Mouse (Mus musculus) ovary, postnatal 10 days (tissue): ENCODE data around the gene Serpina3a.
A peak's percentile ranks its signal among the peaks of the same experiment; 100 is the strongest.
"Not testable (repeated sequence)": the region's sequence is repeated elsewhere in the genome, so short reads cannot be mapped to it uniquely, and the experiment has no call there.

Experiments
- DNase-seq: peaks from one replicate; pipeline ENCODE4 v3.0.0; 2022; ENCODE audit warnings: low spot score

Gene Serpina3a

GRCm38 (mm10) chr12:104112333-104112732 lies at the start of gene Serpina3a:
Gene Serpina3a (plus strand): TSS chr12:104112724.
- not testable (repeated sequence) for DNase-seq

GRCm38 (mm10) chr12:104064532-104064931 lies 48.0 kb upstream of the Serpina3a start:
- DNase-seq, result no peak

- DNase-seq, result no peak
Measured at GRCm38 (mm10) chr12:104064996-104065395, 47.5 kb upstream of the Serpina3a start.

GRCm38 (mm10) chr12:104066241-104066640 lies 46.3 kb upstream of the Serpina3a start:
- DNase-seq, result peak; percentile 13

GRCm38 (mm10) chr12:104067549-104067948 lies 45.0 kb upstream of the Serpina3a start:
- peak; percentile 15 for DNase-seq

- DNase-seq, result peak; percentile 31
Measured at GRCm38 (mm10) chr12:104069620-104070019, 42.9 kb upstream of the Serpina3a start.

- no peak for DNase-seq
Measured at GRCm38 (mm10) chr12:104071708-104072107, 40.8 kb upstream of the Serpina3a start.

GRCm38 (mm10) chr12:104072286-104072685 lies 40.2 kb upstream of the Serpina3a start:
- no peak for DNase-seq

- DNase-seq, result no peak
Measured at GRCm38 (mm10) chr12:104090119-104090518, 22.4 kb upstream of the Serpina3a start.

GRCm38 (mm10) chr12:104091303-104091702 lies 21.2 kb upstream of the Serpina3a start:
- DNase-seq, result no peak

GRCm38 (mm10) chr12:104100768-104101167 lies 11.8 kb upstream of the Serpina3a start, which contains the start of gene Serpina5:
Gene Serpina5 (plus strand): TSS chr12:104101113.
- no peak for DNase-seq

GRCm38 (mm10) chr12:104105847-104106246 lies 6.7 kb upstream of the Serpina3a start:
- DNase-seq, result no peak

GRCm38 (mm10) chr12:104106919-104107318 lies 5.6 kb upstream of the Serpina3a start:
- DNase-seq, result no peak

- no peak for DNase-seq
Measured at GRCm38 (mm10) chr12:104108507-104108906, 4.0 kb upstream of the Serpina3a start.

GRCm38 (mm10) chr12:104114921-104115579 lies 2.5 kb downstream of the Serpina3a start:
- DNase-seq, result no peak

- DNase-seq, result no peak
Measured at GRCm38 (mm10) chr12:104123097-104123496, 10.6 kb downstream of the Serpina3a start.

GRCm38 (mm10) chr12:104123996-104124395 lies 11.5 kb downstream of the Serpina3a start:
- DNase-seq, result no peak

- no peak for DNase-seq
Measured at GRCm38 (mm10) chr12:104125021-104125560, 12.6 kb downstream of the Serpina3a start.

- no peak for DNase-seq
Measured at GRCm38 (mm10) chr12:104127696-104128095, 15.2 kb downstream of the Serpina3a start, which contains the start of gene Serpina3b. Gene Serpina3b (plus strand): TSS chr12:104127996.

- DNase-seq, result no peak
Measured at GRCm38 (mm10) chr12:104131041-104131440, 18.5 kb downstream of the Serpina3a start.

- DNase-seq, result no peak
Measured at GRCm38 (mm10) chr12:104138216-104138615, 25.7 kb downstream of the Serpina3a start.

GRCm38 (mm10) chr12:104140543-104141103 lies 28.1 kb downstream of the Serpina3a start:
- DNase-seq, result no peak

- no peak for DNase-seq
Measured at GRCm38 (mm10) chr12:104141506-104141905, 29.0 kb downstream of the Serpina3a start.
